Mouse (Mus musculus) thymus, adult 18-20 months (tissue): ENCODE measurements around the gene Fkbp15.
A peak's percentile ranks its signal among the peaks of the same experiment; 100 is the strongest.

Source experiments
- DNase-seq, 2 experiments: peaks; one replicate each; pipeline ENCODE4 v3.0.0; 2022; ENCODE audit warnings: mixed read lengths in 2 of 2

The Fkbp15 gene

GRCm38 (mm10) chr4:62314516-62314915 lies 45.8 kb downstream of the Fkbp15 start:
- DNase-seq, result no peak

- DNase-seq, result no peak
These were observed 46.6 kb downstream of the Fkbp15 start for GRCm38 (mm10) chr4:62313641-62314211.

GRCm38 (mm10) chr4:62312821-62313220 lies 47.5 kb downstream of the Fkbp15 start:
- no peak for DNase-seq

DNA sequence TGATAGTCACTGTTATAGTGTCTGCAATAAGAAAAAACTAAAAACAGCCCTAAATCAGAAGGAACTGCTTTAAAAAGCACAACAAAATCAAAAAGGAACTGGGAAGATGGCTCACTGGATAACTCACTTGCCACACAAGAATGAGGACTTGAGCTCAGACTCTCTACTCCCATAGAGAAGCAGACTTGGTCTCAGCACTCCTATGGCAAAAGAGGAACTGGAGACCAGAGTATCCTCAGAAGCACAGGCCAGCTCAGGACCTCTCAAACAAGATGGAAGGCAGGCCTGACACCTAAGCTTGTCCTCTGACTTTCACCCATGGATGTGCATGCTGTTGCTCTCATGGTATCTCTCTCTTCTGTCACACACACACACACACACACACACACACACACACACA lies 51.9 kb downstream of the Fkbp15 start:
- no peak for DNase-seq

GRCm38 (mm10) chr4:62306840-62307239 lies 53.5 kb downstream of the Fkbp15 start:
- DNase-seq, result no peak

DNA sequence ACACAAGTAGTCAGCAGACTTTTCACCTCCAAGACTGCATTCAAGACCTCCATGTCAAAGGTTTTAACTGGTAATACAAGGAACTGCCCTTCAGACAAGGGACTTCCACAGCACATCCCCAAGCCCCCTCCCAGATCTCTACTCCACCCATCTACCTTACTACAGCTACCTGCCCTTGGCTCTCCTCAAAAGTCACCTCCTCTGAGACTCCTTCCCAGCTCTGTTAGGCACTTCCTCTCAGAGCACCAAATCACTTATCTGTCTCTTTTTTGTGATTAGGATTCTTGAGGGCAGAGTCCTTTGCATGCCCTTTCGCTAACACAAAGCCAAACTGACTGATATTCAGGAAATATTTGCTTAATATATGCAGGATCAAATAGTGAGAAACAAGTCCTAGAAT lies 54.0 kb downstream of the Fkbp15 start:
- no peak for DNase-seq

- DNase-seq, result no peak
These were observed 57.1 kb downstream of the Fkbp15 start for GRCm38 (mm10) chr4:62303288-62303687.

DNA sequence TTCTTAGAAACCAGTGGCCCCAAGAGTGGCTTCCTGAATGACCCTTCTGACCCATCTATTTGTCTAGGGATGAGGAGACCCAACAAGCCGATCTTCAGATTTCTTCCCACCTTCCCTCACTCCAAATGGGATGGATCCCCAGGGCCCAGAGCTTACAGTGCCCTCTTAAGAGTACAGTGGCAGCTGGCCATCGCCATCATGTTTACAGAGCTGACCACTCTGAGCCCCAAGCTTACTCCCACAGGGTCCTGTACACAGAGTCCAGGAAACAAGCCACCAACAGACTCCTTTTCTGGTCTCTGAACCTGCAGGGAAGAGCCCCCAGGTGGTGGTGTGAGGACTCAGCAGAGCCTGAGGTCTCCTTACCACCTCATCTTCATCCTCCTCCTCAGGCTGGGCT lies 57.6 kb downstream of the Fkbp15 start:
- no peak for DNase-seq

DNA sequence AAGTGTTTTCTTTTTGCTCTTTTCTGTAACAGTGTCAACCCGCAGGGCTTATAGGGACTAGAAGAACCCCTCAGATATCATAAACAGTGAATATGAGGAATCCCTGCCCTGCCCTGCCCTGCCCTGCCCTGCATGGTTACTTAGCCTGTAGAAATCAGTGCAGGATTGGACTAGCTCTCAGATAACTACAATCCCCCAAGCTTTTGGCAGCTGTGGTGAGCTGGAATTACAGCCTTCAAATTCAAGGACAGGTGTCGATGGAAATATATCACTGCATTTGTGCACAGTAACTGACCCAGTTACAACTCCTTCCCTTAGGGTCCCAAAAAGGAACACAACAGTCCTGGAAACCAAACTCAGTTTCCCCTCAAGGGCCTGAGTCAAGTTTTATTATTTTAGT lies 60.3 kb downstream of the Fkbp15 start:
- DNase-seq, result no peak

DNA sequence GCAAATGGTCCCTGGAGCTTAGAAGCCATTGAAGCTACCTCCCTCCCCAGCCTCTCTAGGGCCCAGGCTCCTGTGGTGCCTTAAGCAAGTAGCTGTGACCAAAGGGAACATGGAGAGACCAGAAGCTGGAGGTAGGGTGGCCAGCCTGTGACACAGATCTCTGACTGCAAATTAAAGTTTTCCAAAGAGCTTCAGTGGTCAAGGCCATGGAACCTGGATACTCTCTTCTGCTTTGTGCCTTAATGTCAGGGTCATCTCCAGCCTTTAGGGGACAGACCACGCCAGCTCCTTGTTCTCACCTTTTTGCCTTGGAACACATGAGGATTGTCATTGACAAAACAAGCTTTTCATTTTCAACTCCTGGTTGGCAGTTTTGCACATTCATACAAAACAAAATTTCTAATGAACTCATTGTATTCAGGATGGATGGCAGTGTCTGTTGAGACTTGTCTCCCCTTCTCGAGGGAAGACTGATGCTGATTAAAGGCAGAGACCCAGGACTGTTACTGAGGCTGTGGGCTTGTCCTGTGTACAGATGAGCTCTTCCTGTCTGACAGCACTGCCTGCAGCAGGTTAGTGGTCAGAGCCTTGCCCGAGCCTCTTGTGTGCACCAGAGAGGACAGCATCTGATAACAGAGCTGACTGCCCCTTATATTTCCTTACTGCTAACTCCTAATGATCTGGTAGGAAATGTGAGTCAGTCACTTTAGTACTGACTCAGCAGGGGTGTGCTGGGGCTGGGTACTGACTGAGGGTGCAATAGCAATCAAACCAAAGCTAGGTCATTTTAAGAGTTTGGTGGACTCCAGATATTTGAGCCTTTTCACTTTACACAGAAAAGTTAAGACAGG lies 62.8 kb downstream of the Fkbp15 start:
- no peak for DNase-seq

DNA sequence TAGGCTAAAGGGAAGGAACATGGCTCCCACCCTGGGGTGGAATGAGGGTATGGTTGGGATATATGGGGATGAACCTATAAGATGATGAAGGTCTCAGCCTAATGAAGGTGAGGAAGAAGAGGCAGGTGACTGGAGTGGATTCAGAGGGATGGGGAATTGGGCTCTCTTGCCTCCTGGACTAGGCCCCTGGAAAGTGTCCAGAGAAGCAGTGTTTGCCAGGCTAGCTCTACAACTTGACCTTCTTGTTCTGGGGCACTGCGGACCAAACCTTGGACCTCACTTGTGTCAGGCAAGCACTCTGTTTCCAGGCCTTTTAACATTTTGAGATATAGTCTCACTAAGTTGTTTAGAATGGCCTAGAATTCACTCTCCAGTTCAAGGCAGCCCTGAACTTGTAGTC lies 65.6 kb downstream of the Fkbp15 start:
- DNase-seq, result no peak

DNA sequence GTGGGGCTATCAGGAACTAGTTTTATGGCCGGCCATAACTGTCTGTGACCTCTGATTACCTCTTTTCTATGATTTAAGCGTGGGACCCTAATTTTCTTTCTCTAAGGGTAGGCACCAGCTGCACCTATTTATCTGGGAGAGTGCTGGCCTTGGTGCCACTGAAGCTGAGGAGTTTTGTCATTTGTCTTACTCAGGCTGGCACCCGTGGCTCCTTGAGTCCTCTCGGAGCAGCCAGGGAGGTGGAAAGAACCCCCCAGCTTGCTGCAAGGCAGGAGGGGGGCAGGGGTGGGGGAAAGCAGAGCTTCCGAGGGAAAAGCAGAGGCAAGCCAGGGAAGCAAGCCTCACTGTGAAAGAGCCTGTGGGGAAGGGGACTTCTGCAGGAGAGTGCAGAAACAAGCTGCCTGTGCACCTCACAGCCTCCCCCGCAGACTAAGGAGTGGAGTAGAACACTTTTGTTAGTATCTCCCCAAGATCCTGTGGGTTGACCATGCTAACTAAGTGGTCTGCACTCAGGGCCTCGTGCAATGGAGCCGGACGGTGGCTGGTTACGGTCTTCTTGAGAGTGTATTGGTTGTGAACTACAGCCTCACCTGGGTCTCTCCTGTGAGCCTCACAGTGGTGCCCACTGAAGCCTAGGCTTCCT lies 67.0 kb downstream of the Fkbp15 start:
- DNase-seq, result no peak

DNA sequence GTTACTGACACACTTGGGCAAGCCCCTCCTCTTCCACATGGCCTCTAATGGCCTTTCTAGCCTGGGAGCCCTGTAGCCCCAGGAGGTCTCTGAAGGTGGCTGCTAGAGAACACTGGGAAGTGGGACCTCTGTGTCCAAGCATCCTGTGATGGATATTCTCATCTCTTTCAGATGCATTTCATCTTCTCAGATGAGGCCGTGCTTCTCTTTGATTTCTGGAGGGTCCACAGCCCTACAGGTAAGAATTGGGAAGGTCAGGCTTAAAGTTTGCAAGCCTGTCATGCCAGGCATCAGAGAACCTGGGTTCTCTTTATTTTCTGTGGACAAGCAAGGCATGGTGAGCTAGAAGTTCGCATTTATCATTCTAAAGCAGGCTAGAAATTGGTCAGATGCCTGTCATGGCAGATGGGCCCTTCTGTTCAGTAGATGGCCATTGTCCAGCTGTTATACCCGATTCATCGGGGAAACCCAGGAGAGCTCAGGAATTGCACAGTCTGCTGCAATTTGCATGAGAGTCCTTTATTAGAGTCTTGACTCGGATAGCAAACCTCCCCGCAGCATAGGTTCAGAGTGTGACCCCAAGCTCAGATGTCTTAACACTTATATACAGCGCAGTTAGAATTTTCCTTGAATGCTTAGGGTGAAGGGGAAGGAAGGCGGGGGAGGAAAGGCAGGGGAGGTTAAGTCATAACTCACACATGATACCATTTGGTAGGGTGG lies 67.7 kb downstream of the Fkbp15 start:
- DNase-seq, result no peak

GRCm38 (mm10) chr4:62290816-62291505 lies 69.4 kb downstream of the Fkbp15 start:
- DNase-seq, result no peak

DNA sequence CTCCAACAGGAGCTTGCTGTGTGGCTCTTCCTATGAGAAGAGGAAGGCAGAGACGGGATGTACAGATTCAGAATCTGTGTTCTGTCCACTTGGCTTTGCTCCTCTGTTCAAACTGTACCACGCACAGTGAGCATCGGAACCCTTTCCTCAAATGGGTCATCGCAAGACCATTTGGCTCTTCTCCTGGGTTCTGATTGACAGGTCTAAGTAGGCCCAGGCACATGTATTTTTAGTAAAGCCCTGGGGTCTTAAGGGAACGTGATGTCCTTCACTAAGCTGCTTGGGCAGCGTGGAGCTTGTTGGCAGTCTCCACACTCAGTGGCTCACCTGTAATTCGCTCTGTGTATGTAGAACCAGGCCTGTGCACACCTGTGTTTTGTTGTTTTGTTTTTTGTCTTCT lies 71.1 kb downstream of the Fkbp15 start:
- no peak for DNase-seq

DNA sequence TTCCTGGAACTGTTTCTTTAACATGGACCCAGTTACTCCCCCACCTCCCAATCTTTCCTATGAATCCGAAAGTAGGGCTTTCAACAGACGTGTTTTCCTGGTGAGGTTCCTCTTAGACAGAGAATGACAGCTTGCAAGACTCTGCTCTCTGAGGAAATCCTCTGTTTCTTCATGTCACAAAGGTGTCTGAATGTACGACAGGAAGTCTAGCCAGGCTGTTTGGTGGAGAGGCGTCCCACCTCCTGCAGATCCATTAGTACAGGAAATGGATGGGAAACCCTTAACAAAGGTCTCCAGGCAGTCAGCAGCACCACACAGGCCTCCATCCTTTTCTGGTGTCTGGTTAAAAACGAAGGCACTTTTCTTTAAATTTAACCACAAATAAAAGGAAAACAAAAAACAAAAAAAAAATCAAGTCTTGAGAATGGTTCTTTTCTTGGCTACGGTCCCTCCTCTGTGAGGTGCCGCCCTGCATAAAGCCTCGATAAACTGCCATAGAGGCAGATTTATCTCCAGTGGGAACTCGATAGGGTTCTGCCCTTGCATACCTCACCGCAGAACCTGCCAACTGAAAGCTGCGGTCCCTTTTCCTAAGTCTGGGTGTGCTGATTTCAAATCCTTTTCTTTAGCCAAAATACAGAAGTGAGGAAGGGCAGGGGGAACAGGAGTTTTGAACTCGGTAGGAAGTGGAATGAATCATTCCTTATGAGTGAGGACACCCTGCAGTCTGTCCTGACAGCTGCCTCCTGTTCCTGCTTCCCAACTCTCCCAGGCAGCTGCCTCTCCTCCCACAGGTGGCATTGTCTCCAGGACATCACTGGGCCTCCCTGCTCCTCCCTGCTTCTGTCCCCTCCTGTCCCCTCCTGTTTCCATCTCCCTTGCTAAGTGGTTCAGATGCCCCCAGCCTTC lies 73.1 kb downstream of the Fkbp15 start:
- DNase-seq, result no peak

DNA sequence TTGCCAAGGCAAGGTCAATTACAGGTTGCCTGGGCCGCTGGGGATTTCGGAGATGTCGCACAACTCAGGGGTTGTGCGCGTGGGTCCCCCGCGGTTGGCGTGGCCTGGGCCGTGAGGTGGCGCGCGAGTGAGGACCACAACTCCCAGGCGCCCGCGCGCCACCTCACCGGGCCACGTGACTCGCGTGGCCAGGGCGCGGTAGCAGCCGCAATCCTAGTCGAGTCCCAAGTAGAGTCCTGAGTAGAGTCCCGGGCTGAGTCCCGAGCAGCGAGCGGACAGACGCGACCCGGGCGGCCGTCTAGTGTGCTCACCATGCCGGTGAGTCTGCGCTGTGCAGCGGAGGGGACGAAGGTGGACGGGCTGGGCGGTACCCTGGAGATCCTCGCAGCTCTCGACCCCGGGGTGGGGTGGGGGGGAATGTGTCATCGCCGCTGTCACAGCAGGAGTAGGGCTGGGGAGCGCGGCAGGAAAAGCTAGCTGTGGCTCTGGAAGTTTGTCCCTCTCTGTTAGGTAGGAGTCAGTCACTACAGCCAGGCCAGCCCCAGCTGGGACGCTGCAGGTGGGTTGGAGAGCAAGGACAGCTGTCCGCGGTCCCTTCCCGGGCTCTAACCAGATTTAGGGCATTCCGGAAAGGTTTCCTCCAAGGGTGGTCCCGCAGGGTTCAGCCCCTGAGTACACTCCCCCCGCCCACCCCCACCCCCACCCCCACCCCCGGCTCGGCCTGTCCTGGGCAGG lies 73.9 kb downstream of the Fkbp15 start:
- peak; percentile 55 to 56 for DNase-seq

DNA sequence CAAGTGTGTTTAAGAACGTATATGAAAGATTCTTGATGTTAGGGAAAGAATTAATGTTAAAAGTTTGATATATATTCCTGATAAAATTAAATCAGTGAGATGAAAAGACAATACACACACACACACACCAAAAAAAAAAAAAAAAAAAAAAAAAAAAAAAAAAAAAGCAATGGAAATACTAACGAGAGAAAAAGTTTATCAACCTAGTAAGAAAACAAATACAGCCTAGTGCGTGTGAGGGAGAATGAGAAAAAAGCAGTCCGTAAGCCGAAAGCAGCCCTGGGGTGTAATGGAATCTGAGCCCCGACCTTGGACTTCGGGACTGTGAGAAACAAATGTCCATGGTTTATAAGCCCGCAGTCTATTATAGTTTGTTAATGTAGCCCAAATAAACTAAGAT lies 74.8 kb downstream of the Fkbp15 start:
- no peak for DNase-seq

GRCm38 (mm10) chr4:62282969-62283368 lies 77.4 kb downstream of the Fkbp15 start:
- no peak for DNase-seq

GRCm38 (mm10) chr4:62281319-62281718 lies 79.0 kb downstream of the Fkbp15 start:
- no peak for DNase-seq

GRCm38 (mm10) chr4:62278081-62278480 lies 82.3 kb downstream of the Fkbp15 start:
- DNase-seq, result no peak
